Mouse (Mus musculus) spleen, postnatal 10 days (tissue): ENCODE measurements around the gene Snrnp200.
A peak's percentile ranks its signal among the peaks of the same experiment; 100 is the strongest.
"Not testable (repeated sequence)": the region's sequence is repeated elsewhere in the genome, so short reads cannot be mapped to it uniquely, and the experiment has no call there.

Source experiments
- DNase-seq, 2 experiments: peaks; one replicate each; pipeline ENCODE4 v3.0.0; 2021 to 2022; ENCODE audit warnings: low spot score in 2 of 2

The Snrnp200 gene

DNA sequence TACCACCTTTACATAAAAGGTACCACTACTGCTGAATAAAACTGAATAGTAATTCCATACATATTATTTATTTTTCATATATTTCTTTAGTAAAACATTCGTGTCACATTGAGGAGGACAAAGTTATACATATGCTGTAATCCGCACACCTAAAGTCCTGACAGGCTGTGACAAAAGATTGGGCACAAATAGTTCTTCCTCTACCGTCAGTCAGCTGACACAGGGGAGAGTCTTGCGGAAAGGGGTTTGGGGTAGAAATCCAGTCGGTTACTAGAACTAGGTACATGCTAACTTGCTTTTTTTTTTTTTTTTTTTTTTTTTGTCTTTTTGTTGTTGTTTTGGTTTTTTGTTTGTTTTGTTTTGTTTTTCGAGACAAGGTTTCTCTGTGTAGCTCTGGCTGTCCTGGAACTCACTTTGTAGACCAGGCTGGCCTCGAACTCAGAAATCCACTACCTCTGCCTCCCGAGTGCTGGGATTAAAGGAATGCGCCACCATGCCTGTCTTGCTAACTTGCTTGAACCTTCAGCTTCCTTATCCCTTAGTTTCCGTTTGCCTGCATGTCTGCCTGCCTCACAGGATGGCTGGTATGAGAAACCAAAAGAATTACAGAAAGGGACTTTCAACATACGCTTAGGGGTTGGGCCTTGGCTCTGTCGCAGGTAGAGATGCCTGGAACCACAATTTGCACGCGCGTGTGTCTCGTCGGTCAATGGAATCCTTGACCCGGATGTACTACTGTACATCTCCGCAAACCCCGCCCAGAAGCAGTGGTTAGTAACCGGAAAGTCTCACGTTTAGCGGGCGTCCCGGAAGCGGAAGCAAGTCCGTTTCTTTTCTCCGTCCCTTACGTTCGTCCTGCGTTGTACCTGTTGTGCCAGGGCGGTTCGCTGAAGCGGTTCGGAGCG is at the start of gene Snrnp200, which contains the start of gene 1810024B03Rik:
TSS of gene Snrnp200 (plus strand) at position 840 of the 905 bp plus-strand sequence.
TSS of gene 1810024B03Rik (minus strand) at position 734 of the 905 bp plus-strand sequence.
- DNase-seq, result peak; percentile 85 to 95

DNA sequence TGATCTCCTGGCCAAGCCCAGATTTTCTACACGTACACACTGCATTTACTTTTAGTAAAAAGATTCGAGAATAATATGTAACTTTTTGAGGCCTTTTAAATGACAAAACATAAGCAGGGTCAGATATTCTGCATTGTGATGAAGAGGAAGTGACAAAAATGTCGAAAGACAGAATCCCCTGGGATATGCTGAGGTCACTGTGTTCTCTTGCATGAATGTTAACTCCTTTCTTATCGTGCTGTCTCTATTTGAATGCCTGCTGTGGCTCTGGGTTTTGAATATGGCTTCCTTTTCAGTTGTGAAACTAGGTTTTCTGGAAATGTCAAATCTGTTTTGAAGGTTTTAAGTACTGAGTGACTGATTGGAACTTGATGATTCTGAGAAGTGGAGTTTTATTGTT is 42.5 kb upstream of the Snrnp200 start:
- no peak for DNase-seq

DNA sequence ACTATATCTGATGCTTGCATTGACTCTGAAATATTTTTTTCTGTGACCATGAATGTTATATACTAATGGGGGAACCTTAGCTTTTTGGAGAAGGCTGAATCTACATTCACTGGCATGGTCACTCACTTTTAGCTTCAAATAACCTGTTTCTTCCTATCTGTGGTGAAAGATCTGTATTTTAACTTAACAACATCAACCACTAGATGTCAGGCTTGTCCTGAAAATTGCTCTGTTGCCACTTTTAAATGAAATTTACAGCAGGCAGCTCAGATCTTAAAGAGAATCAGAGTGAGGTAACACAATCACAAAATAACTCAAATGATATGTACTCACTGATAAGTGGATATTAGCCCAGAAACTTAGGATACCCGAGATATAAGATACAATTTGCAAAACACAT is 41.9 kb upstream of the Snrnp200 start:
- peak in 1 of 2 experiments; percentile 21 for DNase-seq

DNA sequence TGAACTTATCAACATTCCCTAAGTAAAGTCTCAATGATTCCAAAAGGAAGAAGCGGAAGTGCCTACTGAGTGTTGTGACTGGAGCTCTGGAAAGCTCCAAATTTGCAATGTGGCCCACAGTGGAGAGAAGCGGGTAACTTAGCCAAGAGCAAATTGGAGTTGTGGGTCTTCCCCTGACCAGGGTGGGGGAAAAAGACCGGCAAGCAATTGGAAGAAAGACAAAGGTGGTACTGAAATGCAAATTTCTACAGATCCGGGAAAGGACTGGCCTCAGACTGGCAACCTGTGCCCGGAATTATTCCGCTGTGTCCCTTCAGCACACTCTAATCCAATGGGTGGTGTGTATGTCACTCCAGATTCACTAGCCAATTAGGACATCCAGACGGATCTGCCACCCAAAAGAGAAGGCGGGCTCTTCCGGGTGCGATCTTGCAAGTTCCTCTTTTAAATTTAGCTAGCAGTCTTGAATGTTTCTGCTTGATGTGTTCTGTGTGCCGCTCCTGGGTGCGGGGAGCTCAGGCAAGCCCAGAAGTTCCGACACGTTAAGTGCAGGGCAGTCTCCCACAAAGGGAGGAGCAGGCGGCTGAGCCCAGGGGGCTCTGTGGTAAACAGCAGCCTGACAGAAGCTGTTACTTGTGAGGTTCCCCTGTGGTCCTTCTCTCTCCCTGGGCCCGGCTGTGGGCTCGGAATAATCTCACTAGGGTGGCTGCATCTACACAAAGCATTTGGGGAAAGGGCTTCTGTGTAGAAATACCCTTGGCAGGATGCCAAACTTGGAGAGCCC is 25.4 kb upstream of the Snrnp200 start:
- DNase-seq, result peak; percentile 60 to 77

DNA sequence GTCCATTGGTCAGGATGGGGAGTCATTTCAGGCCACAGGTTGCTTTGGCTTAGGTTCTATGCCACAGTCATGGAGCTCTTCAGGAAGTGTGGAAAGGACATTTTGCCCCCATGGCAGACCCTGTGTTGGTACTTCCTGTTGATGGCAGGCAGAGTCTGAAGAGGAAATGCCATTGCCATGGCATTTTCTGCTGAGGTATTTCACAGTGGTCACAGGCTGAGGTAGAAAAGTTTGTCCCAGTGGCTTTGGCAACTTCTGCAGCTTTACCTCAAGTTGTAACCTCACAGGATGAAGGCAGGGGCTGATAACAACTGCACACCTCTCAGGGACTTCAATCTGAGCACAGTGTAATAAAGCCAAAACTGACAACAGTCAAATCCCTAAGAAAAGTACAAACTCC is 18.6 kb upstream of the Snrnp200 start:
- DNase-seq, result no peak

DNA sequence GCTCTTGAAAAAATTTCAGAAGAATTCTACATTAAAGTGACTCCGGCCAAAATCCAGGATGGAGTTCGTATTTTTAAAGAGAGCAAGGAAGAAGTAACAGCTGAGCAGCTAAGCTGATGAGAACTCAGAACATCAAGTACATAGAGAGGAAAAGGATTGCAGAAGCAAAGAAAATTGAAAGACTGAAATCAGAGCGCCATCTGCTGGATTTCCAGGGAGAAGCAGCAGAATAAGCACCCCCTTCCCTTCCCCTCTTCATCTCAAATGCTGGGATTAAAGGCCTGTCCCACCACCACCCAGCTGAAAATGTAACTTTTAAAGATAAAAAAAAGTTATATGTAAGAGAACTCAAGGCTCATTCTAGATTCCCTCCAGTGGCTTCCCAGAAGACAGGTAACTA is 3.3 kb upstream of the Snrnp200 start:
- peak; percentile 46 to 70 for DNase-seq

DNA sequence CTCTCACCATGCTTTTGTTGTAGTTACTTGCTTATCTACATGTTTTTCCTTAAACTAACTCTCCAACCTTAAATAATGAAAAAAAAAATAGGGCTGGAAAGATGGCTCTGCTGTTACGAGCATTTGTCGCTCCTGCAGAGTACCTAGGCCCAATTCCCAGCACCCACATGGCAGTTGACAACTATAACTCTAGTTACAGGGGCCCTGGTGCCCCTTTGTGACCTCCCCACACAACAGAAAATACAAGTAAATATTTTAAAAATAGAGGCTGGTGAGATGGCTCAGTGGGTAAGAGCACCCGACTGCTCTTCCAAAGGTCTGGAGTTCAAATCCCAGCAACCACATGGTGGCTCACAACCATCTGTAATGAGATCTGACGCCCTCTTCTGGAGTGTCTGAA is 2.2 kb upstream of the Snrnp200 start:
- DNase-seq, result not testable (repeated sequence)

DNA sequence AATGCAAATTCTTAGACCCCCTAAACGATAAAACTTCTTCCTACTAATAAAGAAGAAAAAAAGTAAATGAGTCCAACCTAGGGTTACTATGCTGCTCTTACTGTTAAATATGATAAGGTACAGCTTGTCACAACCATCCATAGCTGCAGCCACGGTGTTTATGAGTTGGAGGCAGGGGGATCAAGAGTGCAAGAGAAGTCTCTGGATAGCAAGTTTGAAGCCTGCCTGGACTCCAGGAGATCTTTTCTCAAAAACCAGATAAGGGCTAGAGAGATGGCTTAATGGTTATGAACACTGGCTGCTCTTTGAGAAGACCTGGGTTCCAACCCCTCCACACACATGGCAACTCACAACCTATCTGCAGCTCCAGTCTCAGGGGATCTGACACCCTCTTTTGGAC is 1.3 kb upstream of the Snrnp200 start:
- no peak for DNase-seq

DNA sequence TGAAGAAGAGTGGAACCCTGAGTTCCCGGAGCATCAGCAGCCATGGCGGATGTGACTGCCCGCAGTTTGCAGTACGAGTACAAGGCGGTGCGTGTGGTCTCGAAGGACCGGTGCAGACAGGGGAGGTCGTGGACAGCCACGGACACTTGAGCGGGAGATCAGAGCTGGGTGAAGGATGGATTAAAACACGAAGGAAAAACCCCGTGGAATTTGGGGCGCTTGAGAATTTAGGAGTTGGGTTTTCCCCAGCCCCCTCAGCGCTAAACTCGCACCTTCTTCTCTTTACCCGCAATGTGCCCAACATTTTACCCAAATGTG is 225 bp downstream of the Snrnp200 start:
- DNase-seq, result no peak

DNA sequence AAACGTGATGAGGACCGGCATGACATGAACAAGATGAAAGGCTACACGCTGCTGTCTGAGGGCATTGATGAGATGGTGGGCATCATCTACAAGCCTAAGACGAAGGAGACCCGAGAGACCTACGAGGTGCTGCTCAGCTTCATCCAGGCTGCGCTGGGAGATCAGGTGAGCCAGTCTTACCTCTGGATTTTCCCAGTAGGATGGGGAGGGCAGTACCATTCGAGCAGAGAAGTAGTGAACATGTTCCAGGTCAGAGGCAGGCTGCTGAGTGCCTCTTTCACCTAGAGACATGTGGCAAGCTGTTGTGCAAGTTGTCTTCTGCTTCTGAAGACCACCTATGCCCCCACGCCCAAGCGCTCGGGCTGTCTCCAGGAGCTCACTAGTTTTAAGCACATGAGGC is 2.5 kb downstream of the Snrnp200 start:
- DNase-seq, result no peak

DNA sequence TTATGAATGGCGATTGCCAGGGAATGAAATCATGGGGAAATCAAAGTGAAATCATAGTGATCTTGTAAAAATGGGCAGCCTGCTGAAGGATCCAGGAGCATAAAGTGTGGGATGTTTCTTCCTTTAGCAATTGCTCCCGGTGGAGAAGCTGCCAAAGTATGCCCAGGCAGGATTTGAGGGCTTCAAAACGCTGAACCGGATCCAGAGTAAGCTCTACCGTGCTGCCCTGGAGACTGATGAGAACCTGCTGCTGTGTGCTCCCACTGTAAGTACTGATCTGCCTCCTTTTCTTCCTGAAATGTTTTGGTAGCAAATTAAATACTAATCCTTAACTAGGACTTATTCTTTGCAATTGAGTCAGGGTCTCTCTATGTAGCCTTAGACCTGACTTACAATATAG is 9.6 kb downstream of the Snrnp200 start:
- no peak for DNase-seq

DNA sequence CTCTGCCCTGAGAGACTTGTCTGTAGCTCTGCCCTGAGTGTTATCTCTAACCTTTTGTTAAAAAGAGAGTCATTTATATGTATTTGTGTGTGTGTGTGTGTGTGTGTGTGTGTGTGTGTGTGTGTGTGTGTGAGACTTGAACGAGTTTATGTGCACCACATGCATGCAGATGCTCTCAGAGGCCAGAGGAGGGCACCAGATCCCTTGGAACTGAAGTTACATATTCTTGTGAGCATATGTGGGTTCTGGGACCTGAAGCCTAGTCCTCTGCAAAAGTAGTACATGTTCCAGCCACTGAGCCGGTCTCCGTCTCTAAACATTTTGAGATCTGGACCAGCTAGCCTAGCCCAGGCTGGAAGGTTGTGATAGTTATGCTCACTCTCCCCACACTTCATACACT is 17.1 kb downstream of the Snrnp200 start:
- no peak for DNase-seq

DNA sequence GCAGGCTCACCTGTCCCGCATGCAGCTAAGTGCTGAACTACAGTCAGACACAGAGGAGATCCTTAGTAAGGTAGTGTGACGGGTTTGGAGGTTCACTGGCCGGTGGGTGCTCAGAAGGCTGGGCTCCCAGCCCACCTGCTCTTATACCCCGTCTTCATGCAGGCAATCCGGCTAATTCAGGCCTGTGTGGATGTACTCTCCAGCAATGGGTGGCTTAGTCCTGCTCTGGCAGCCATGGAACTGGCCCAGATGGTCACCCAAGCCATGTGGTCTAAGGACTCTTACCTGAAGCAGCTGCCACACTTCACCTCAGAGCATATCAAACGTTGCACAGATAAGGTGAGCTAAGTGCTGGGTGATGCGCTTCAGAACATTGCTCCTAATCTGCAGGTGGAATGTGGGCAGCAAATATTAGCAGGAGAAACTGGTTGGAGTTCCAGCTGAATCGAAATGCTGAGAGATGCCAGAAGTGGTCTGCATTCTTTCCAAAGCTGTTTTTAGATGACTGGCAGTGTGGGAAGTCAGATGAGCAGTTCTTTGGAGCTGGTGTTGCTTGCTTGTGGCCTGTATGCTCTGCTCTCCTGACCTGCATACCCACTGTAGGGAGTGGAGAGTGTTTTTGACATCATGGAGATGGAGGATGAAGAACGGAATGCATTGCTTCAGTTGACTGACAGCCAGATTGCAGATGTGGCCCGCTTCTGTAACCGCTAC is 29.9 kb downstream of the Snrnp200 start:
- DNase-seq, result no peak

DNA sequence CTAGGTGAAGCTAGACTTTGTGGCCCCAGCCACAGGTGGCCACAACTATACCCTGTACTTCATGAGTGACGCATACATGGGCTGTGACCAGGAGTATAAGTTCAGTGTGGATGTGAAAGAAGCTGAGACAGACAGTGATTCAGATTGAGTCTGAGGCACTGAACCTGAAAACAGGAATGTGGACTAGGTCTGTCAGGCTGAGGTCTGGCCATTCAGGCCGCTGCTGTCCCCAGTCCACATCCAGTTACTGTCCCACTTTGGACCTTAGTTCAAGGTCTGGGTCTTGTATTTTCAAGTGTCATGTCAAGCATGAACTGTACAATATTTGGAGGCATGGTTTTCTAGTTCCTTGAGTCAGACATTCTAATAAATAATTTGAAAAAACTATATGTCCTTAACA is 31.9 kb downstream of the Snrnp200 start:
- no peak for DNase-seq

DNA sequence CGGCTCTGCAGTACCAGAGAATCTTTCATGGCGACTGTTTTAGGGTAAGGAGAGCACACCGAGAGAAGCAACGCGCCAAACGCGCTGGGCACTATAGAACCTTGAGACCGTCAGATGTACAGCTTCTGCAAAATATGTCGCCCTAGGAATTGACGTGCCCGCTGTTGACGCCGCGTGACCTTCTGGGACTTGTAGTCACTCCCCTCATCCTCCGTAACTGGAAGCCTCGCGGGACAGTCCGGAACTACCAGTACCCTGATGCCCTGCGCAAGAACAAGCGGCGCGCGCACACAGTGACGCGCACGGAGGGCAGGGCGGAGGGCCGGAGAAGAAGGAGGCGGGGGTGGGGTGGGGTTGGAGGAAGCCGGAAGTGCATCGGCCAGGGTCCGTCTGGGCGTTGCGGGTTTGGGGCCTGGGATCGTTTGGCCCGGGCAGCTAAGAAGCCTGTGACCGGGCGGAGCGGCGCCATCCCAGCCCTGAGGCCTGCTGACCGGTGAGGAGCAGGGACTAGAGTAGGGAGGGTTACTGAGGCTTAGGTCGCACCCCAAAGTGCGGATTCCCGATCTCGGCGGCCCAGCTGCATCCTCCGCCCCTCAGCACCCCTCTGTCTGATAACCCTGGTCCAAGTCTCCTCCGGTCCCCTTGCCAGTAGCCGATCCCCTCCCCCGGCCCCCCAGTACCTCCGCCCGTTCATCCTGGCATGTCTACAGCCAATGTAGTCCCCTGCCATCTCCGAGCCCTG is 39.6 kb downstream of the Snrnp200 start, which contains the start of the genes Ciao1 and Tmem127:
TSS of gene Ciao1 (minus strand) at position 225 of the 742 bp plus-strand sequence.
TSS of gene Tmem127 (plus strand) at position 317 of the 742 bp plus-strand sequence.
- peak; percentile 90 to 99 for DNase-seq

DNA sequence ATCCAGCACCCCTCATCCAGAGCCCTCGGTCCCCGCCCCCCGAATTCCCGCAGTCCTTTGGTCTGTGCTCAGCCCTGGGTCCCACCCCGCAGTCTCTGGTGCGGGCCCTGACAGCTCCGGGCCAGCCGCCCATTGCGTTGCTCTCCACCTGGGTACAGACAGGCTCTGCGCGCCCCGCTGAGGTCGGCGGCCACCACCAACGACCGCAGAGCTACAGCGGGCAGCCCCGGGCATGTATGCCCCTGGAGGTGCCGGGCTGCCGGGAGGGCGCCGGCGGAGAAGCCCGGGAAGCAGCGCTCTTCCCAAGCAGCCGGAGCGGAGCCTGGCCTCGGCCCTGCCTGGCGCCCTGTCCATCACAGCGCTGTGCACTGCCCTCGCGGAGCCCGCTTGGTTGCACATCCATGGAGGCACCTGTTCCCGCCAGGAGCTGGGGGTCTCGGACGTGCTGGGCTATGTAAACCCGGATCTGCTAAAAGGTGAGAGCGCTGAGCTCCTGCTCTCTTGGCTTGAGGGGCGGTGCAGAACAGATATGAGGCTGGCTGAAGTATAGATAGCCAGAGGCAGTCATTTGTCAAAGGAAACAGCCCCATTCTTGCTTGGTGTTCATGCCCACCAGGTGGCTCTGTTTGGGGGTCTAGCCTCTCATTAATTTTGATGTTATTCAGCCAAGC is 40.3 kb downstream of the Snrnp200 start:
- peak; percentile 64 to 72 for DNase-seq

DNA sequence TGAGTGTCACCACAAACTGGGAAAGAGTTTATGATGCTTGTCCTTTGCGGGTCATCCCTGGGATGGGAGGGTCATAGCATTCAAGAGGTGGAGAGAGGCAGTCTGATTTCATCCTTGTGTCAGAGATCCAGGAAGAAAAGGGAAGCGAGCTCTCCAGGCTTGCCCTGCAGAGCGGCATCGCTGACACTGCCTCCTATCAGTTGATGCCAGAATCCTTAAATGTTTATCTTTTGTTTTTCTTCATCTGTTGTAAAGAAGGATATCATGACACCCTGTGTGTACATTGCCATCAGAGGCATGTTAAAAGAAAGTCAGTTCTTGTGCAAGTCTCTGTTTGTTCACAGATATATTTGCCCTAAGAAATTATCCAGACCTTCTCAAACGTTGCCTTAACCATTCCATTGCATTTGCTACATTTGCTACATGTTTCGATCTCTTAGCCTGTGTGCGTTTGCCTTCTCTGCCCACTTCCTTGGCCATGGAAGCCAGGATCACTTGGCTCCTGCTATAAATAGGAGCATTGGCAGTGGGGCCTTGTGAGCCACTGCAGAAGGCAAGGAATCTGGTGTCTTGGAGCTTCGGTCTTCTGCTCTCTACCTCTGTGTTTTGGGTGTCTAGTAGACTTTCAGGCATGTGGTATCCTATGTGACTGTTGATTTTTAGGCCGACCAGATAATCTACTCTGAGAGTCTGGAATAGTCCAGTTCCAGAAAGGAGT is 42.3 kb downstream of the Snrnp200 start:
- no peak for DNase-seq

DNA sequence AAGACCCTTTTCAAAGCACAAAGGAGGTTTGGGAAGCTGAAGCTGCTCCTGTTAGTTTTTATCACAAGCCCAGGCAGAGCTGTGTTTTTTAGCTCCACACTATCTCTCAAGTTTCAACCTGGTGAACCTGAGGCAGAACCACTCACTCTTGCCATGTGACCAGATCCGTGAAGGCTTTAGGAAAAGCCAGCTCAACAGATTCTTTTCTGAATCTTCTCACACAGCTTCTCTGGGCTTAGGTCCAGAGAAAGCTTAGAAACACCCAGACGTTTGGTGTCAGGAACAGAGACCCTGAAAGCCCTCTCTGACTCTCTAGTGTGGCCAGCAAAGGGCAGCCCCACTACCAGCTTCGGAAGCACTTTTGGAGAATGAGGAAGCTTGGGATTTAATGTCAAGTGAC is 43.3 kb downstream of the Snrnp200 start:
- no peak for DNase-seq

DNA sequence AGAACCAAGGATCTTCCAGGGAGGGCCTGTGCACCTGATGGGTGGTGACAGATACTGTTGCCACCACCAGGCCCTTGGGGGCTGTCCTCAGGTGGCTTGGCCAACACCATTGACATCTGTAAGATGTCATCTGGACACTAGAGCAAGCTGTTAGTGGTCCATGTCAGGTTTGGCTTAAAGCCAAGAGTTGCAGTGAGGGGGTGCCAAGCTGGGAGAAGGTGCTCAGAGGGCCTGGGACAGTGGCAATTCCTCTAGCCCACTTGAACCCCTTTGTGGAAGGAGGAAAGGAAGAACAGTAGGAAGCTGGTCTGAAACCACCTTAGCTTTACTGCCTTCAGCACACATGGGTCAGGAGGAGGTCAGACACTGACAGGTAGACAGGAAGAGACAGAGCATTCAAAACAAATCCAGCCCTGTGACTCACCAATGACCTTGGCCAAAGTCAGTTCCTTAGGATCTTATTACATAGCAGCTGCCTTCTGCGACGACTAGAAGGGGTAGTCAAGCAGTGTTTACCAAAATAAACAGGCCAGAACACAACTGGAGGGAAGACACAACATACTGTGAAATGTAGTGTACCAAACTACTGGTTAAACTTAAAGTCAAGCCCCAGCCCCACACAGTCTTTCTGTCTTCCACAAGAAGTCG is 43.8 kb downstream of the Snrnp200 start:
- no peak for DNase-seq

DNA sequence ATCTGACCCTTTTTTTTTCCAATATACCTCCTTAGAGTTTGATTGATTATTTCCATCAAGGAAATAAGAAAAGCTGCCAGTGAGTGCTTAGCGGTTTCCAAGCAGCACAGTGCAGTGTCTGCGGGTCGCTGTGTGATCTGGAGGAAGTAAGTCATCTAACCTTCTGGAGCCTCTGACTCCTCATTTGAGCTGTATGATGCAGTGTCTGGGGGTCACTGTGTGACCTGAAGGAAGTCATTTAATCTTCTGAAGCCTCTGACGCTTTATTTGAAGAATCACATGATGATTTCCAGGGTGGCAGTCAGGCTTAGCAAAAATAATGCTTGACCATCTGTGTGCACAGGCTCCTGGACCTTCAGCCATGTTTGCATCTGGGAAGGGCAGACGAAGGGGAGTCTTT is 44.6 kb downstream of the Snrnp200 start:
- no peak for DNase-seq
